Mouse (Mus musculus): ENCODE measurements at regions not wholly inside any gene's neighbourhood (a gene's known extent, or its start where the extent isn't known, plus 50 kb on each side); places are given as distances from the start of the nearest gene placed in this dataset.

DNA sequence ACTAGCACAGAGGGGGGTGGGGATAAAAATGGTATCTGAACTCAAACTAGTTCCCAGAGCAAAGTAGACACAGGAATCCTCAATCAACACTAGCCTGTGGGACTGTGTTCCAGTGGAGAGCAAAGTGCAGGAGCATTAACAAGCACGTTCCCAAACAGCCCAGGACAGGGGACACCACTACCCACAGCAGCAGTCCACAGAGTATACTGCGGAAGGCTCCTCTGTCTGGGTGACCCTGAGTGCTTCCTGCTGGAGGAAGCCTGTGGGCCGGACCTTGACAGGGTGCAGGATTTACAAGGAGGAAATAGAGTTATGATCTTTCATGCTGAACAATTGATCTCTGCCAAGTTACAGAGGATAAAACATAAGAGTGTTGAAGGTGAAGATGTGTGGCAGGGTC is 560.0 kb downstream of the Dcdc2c start:
- no peak for ATAC-seq (ENCODE audit: low FRiP score, low TSS enrichment)
- WGBS: 66% methylated on average over 3 of the region's 3 CpGs
- DNase-seq (ENCODE audit: low spot score): no peak
- no peaks in the 10 kb centered on the region for H3K4me1 ChIP-seq (replicated peaks; ENCODE audit: control insufficient read depth, insufficient read depth)
- H3K4me2 ChIP-seq (replicated peaks; ENCODE audit: low read depth): no peak overlapping the region
- no peaks in the 10 kb centered on the region for H3K27me3 ChIP-seq (ENCODE audit: control insufficient read depth, insufficient read depth, low read length)
- no peak overlapping the region for H3K4me3 ChIP-seq (ENCODE audit: low read depth, low read length)
- no peaks in the 10 kb centered on the region for H3K9me3 ChIP-seq (ENCODE audit: control insufficient read depth, low read length)
- no peaks in the 10 kb centered on the region for H3K36me3 ChIP-seq (ENCODE audit: control insufficient read depth, insufficient read depth, low read length)
- no peak overlapping the region for H3K27ac ChIP-seq (replicated peaks)
- no peak for TF ChIP-seq CTCF (IDR thresholded peaks at IDR 0.05; ENCODE audit: low read depth)
- TF ChIP-seq EP300 (optimal IDR thresholded peaks at IDR 0.05): no peak
- no peak overlapping the region for H3K9ac ChIP-seq (ENCODE audit: low read length)

DNA sequence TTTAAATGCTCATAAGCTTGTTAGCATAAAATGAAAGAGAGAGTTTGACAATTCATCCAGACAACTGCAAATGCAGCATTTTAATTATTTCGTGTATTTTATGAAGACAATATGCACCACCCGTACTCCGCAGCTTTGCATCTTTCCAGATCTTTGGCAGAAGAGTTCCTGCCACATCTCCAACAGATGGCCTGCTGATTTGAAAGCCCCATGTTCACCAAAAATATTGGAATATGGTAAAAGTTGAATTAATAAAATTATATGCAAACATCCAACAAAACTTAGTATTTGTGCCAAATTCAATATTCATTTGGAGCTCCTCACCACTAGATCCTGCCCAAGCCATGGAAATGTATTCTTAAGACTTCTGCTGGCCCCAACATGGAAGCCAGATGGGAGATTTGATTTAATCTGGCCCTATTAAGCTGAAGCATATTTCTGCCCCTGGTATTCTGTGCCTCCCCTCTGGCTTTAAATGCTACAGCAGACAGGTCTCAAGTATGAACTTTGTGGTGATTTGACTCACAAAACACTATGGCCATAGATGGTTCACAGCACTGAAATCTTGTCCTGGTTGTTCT is 567.8 kb downstream of the Dcdc2c start:
- no peaks in the 10 kb centered on the region for H3K4me1 ChIP-seq (replicated peaks; ENCODE audit: control insufficient read depth, insufficient read depth)
- no peak for ATAC-seq (ENCODE audit: low FRiP score, low TSS enrichment)
- H3K9ac ChIP-seq (ENCODE audit: low read length): no peak overlapping the region
- 86% methylated on average over 3 of the region's 3 CpGs for WGBS
- DNase-seq (ENCODE audit: low spot score): no peak
- no peak overlapping the region for H3K4me2 ChIP-seq (replicated peaks; ENCODE audit: low read depth)
- no peak overlapping the region for H3K27ac ChIP-seq (replicated peaks)
- TF ChIP-seq EP300 (optimal IDR thresholded peaks at IDR 0.05) (no peak), CTCF (IDR thresholded peaks at IDR 0.05; ENCODE audit: low read depth) (no peak)
- no peak overlapping the region for H3K4me3 ChIP-seq (ENCODE audit: low read depth, low read length)
- H3K9me3 ChIP-seq (ENCODE audit: control insufficient read depth, low read length): no peaks in the 10 kb centered on the region
- H3K36me3 ChIP-seq (ENCODE audit: control insufficient read depth, insufficient read depth, low read length): no peaks in the 10 kb centered on the region
- no peaks in the 10 kb centered on the region for H3K27me3 ChIP-seq (ENCODE audit: control insufficient read depth, insufficient read depth, low read length)

DNA sequence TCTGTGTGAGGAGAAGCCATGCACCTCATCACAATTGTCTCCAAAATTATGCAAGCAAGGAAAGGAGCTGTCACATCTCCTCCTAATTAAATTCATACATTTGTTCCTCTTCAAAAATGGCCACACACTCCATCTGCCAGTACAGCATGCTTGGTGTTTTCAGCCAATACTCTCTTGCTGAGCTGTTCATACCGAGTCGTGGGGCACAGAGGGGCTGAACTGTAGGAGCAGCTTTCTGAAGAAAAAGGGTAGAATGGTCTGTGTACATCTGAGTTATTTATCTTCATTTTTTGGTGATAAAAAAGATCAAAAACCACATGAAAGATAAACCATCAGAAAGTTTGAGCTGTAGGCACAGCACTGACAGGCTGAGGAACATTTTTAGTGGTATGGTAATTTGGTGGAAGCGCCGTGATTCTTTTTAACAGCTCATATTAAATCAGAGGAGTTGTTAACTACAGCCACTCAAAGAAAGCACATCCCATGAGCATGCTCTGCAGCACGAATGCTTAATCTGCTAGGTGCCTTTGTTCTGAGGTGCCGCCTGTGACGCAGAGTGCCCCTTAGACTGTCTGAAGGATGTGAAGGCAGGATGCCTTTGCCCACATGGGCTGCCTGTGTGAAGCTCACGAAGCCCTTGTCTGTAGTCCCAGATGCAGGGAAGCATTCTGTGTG is 573.8 kb downstream of the Dcdc2c start:
- H3K36me3 ChIP-seq (ENCODE audit: control insufficient read depth, insufficient read depth, low read length): no peaks in the 10 kb centered on the region
- no peaks in the 10 kb centered on the region for H3K4me1 ChIP-seq (replicated peaks; ENCODE audit: control insufficient read depth, insufficient read depth)
- DNase-seq (ENCODE audit: low spot score) (no peak), ATAC-seq (ENCODE audit: low FRiP score, low TSS enrichment) (no peak)
- no peaks in the 10 kb centered on the region for H3K9me3 ChIP-seq (ENCODE audit: control insufficient read depth, low read length)
- no peaks in the 10 kb centered on the region for H3K27me3 ChIP-seq (ENCODE audit: control insufficient read depth, insufficient read depth, low read length)
- no peak overlapping the region for H3K4me3 ChIP-seq (ENCODE audit: low read depth, low read length)
- TF ChIP-seq CTCF (IDR thresholded peaks at IDR 0.05; ENCODE audit: low read depth) (no peak), EP300 (optimal IDR thresholded peaks at IDR 0.05) (no peak)
- no peak overlapping the region for H3K9ac ChIP-seq (ENCODE audit: low read length)
- no peak overlapping the region for H3K27ac ChIP-seq (replicated peaks)
- no peak overlapping the region for H3K4me2 ChIP-seq (replicated peaks; ENCODE audit: low read depth)
- WGBS: 59% methylated on average over 8 of the region's 8 CpGs

DNA sequence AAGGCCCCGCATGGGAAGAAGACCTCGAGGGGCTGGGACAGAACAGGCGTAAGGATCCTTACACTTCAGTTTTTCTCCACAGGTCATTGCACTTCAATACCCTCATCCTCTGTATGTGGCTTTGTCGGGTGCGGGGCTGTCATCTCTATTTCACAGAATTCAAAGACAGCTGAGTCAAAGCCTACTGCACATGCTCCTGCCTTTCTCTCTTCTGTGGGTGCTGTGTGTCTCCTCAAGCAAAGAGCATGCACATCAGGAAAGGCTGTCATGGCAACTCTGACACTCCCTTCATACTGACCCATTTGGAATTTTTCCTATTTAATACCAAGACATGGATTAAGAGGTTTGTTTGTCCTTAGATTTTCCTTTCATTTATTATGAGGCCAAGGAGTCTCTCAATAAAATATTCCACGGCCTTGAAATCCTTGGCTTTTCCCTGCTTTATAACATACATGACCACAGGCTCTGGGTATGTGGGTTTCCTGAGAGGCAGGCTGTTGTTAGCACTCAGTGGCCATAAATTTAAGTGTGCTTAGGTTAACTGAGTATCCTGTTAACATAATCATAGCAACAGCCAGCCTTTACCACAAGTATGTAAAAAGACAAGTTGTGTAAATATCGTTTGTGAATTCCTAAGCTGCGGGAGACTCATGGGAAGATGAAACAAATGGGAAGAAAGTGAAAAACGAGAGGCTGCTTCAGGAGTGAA is 574.5 kb downstream of the Dcdc2c start:
- ATAC-seq (ENCODE audit: low FRiP score, low TSS enrichment) (no peak), DNase-seq (ENCODE audit: low spot score) (no peak)
- Histone ChIP-seq H3K4me3 (ENCODE audit: low read depth, low read length) (no peak overlapping the region), H3K9me3 (ENCODE audit: control insufficient read depth, low read length) (no peaks in the 10 kb centered on the region), H3K27me3 (ENCODE audit: control insufficient read depth, insufficient read depth, low read length) (no peaks in the 10 kb centered on the region), H3K36me3 (ENCODE audit: control insufficient read depth, insufficient read depth, low read length) (no peaks in the 10 kb centered on the region), H3K27ac (replicated peaks) (no peak overlapping the region), H3K9ac (ENCODE audit: low read length) (no peak overlapping the region), H3K4me1 (replicated peaks; ENCODE audit: control insufficient read depth, insufficient read depth) (no peaks in the 10 kb centered on the region), H3K4me2 (replicated peaks; ENCODE audit: low read depth) (no peak overlapping the region)
- 51% methylated on average over 9 of the region's 9 CpGs for WGBS
- no peak for TF ChIP-seq CTCF (IDR thresholded peaks at IDR 0.05; ENCODE audit: low read depth)
- TF ChIP-seq EP300 (optimal IDR thresholded peaks at IDR 0.05): no peak

DNA sequence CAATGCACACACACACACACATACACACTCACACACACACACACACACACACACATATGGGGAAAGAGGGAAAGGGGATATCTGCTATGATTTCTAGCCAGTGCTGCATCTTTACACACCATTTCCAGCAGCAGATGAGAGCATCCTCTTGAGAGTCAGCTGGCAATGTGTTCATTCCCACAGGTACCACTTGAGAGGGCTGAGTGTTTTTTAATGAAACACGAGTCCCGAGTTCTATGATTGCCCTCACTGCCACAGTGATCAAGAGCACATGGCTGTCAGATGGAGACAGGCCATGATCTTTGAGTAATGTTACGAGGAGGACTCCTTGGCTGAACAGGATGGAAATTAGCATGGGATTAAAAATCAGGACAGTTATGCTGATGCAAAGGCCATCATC is 589.3 kb downstream of the Dcdc2c start:
- DNase-seq (ENCODE audit: low spot score): no peak
- no peak overlapping the region for H3K9ac ChIP-seq (ENCODE audit: low read length)
- ATAC-seq (ENCODE audit: low FRiP score, low TSS enrichment): no peak
- no peaks in the 10 kb centered on the region for H3K36me3 ChIP-seq (ENCODE audit: control insufficient read depth, insufficient read depth, low read length)
- WGBS: 66% methylated on average over 3 of the region's 3 CpGs
- no peak for TF ChIP-seq EP300 (optimal IDR thresholded peaks at IDR 0.05)
- TF ChIP-seq CTCF (IDR thresholded peaks at IDR 0.05; ENCODE audit: low read depth): no peak
- H3K4me2 ChIP-seq (replicated peaks; ENCODE audit: low read depth): no peak overlapping the region
- H3K4me3 ChIP-seq (ENCODE audit: low read depth, low read length): no peak overlapping the region
- H3K27ac ChIP-seq (replicated peaks): no peak overlapping the region
- H3K9me3 ChIP-seq (ENCODE audit: control insufficient read depth, low read length): no peaks in the 10 kb centered on the region
- no peaks in the 10 kb centered on the region for H3K4me1 ChIP-seq (replicated peaks; ENCODE audit: control insufficient read depth, insufficient read depth)
- H3K27me3 ChIP-seq (ENCODE audit: control insufficient read depth, insufficient read depth, low read length): no peaks in the 10 kb centered on the region

DNA sequence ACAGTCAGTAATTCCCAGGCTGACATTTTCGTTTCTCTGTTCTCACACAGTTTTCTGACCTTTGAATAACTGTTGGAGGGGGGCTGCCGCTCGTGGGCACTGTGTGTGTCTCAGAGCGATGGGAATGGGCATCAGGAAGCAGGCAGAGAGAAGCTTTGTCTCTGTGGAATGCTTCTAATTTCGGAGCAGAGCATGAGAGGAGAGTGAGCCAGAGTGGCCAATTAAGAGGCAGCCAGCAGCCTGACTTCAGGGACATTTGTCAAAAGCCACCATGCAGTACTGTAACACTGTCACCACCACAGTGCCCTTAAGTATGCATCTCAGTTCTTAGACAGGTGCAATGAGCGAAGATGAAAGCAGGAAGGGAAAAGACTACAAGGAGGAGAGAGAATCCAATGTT is 592.1 kb downstream of the Dcdc2c start:
- Histone ChIP-seq H3K36me3 (ENCODE audit: control insufficient read depth, insufficient read depth, low read length) (no peaks in the 10 kb centered on the region), H3K4me3 (ENCODE audit: low read depth, low read length) (no peak overlapping the region), H3K27ac (replicated peaks) (no peak overlapping the region), H3K27me3 (ENCODE audit: control insufficient read depth, insufficient read depth, low read length) (no peaks in the 10 kb centered on the region), H3K4me2 (replicated peaks; ENCODE audit: low read depth) (no peak overlapping the region), H3K9me3 (ENCODE audit: control insufficient read depth, low read length) (no peaks in the 10 kb centered on the region), H3K9ac (ENCODE audit: low read length) (no peak overlapping the region), H3K4me1 (replicated peaks; ENCODE audit: control insufficient read depth, insufficient read depth) (no peaks in the 10 kb centered on the region)
- WGBS: 38% methylated on average over 6 of the region's 6 CpGs
- DNase-seq (ENCODE audit: low spot score): no peak
- no peak for ATAC-seq (ENCODE audit: low FRiP score, low TSS enrichment)
- TF ChIP-seq CTCF (IDR thresholded peaks at IDR 0.05; ENCODE audit: low read depth) (no peak), EP300 (optimal IDR thresholded peaks at IDR 0.05) (no peak)

All from stomach, postnatal 0 days (tissue).